Mouse (Mus musculus) megakaryocyte, embryonic 14.5 days (primary cell): ENCODE data around the gene Galnt17.

Source experiments
- FLI1 ChIP-seq: IDR thresholded peaks from 2 replicates; pipeline ENCODE4 v1.6.1; 2012; ENCODE audit warnings: low read length, inconsistent platforms, mixed read lengths
- GATA1 ChIP-seq: IDR thresholded peaks from 3 replicates; pipeline ENCODE4 v1.6.1; 2012; ENCODE audit warnings: mixed read lengths, low read length, inconsistent platforms, borderline replicate concordance

DNA sequence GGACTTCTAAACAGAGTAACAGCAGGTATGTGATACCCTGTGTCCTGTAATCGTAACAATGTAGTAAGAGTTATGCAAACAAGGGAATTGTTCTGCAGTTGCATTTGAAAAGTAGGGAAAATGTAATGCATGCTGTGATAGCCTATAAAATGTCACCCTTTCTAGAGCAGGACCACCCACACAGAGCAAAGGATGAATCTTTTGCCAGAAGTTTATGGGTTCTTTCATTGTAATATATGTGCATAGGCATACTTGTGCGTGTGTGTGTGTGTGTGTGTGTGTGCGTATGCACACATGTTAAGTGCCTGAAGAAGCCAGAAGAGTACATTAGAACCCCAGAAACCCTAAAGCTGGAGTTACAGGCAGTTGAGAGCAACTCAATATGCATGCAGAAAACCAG, 59.9 kb downstream of the Galnt17 start:
- TF ChIP-seq GATA1 (no peak), FLI1 (no peak)
